Mouse (Mus musculus) liver, postnatal 0 days (tissue): ENCODE measurements around the gene Loxl4. TPM values are rescaled to one million over a fixed set of nuclear protein-coding genes. Genes with fewer than 3 reads are reported as not detected.

Source experiments
- ATAC-seq: fragments of 200-750 bp; cut with Nextera tagmentation; 2 replicates; pipeline ENCODE4 v1.8.0; 2017; ENCODE audit warnings: mild to moderate bottlenecking, moderate library complexity
- DNase-seq: peaks from one replicate; pipeline ENCODE4 v3.0.0-alpha.2; 2016
- H3K27ac ChIP-seq: fragments of 300-500 bp; sonication (generic); 2 replicates; pipeline ENCODE4 v1.5.1; 2014; ENCODE audit warnings: antibody characterized with exemption, moderate library complexity, mild to moderate bottlenecking, low read depth
- H3K27me3 ChIP-seq: fragments of 300-500 bp; sonication (generic); 2 replicates; pipeline ENCODE4 v1.6.1; 2014; ENCODE audit warnings: low read length, control low read depth, mixed read lengths; ENCODE audit not compliant: insufficient read depth
- H3K36me3 ChIP-seq: fragments of 300-500 bp; sonication (generic); replicated peaks from 2 replicates; pipeline ENCODE4 v1.6.1; 2014; ENCODE audit warnings: mild to moderate bottlenecking, control low read depth, low read length, moderate library complexity, mixed read lengths; ENCODE audit not compliant: insufficient read depth
- H3K4me1 ChIP-seq: fragments of 300-500 bp; sonication (generic); 2 replicates; pipeline ENCODE4 v1.6.1; 2014; ENCODE audit warnings: antibody characterized with exemption, mild to moderate bottlenecking, control low read depth; ENCODE audit not compliant: insufficient read depth
- H3K4me2 ChIP-seq: fragments of 300-500 bp; sonication (generic); 2 replicates; pipeline ENCODE4 v1.6.1; 2014; ENCODE audit warnings: low read depth, mild to moderate bottlenecking, low read length, moderate library complexity, mixed read lengths
- H3K4me3 ChIP-seq: fragments of 300-500 bp; sonication (generic); 2 replicates; pipeline ENCODE4 v1.5.1; 2014; ENCODE audit warnings: low read depth, low read length
- H3K9ac ChIP-seq: fragments of 300-500 bp; sonication (generic); replicated peaks from 2 replicates; pipeline ENCODE4 v1.6.1; 2014; ENCODE audit warnings: mild to moderate bottlenecking, moderate library complexity
- H3K9me3 ChIP-seq: fragments of 300-500 bp; sonication (generic); 2 replicates; pipeline ENCODE4 v1.6.1; 2016; ENCODE audit warnings: mild to moderate bottlenecking, control low read depth, low read length, mixed read lengths
- CTCF ChIP-seq: sonication (generic); IDR thresholded peaks from 2 replicates; pipeline ENCODE4 v1.5.1; 2016; ENCODE audit warnings: antibody characterized with exemption, low read depth
- EP300 ChIP-seq: IDR thresholded peaks from 2 replicates; pipeline ENCODE4 v1.6.1; 2016; ENCODE audit warnings: antibody characterized with exemption, low read depth, mild to moderate bottlenecking
- WGBS: fragments of 180-500 bp; shearing (Covaris S2); extraction: QIAGEN DNeasy Blood & Tissue Kit; methylation state at CpG from one replicate; pipeline ENCODE4 v1.1.7; 2014; ENCODE audit not compliant: insufficient replicate concordance; 5-methylcytosine and 5-hydroxymethylcytosine counted together
- polyA plus RNA-seq: library from polyadenylated mRNA; unstranded; fragments of >200 nt; fragmentation: Nextera tagmentation; extraction: Ambion mirVana; gene quantifications from 2 replicates; pipeline ENCODE4 v1.2.1, GENCODE M21; 2015

Gene Loxl4
- polyA plus RNA-seq, 1 experiment from 2014 or later, result 0.13 TPM

- no peak overlapping the region for H3K9ac ChIP-seq
- no peak for ATAC-seq
- H3K4me3 ChIP-seq, result no peak overlapping the region
- no peaks in the 10 kb centered on the region for H3K4me1 ChIP-seq
- H3K9me3 ChIP-seq, result no peaks in the 10 kb centered on the region
- H3K4me2 ChIP-seq, result no peak overlapping the region
- H3K27me3 ChIP-seq, result no peaks in the 10 kb centered on the region
- TF ChIP-seq EP300 (no peak), CTCF (no peak)
- 77% methylated on average over 13 of the region's 13 CpGs for WGBS
- H3K27ac ChIP-seq, result no peak overlapping the region
- peaks cover 19% of the 10 kb centered on the region for H3K36me3 ChIP-seq
- DNase-seq, result no peak
Observed at GRCm38 (mm10) chr19:42582811-42583370, 29.7 kb downstream of the Loxl4 start.

GRCm38 (mm10) chr19:42580701-42581100, 31.9 kb downstream of the Loxl4 start:
- Histone ChIP-seq H3K4me2 (no peak overlapping the region), H3K36me3 (peaks cover 15% of the 10 kb centered on the region), H3K27ac (no peak overlapping the region), H3K4me1 (no peaks in the 10 kb centered on the region), H3K9ac (no peak overlapping the region), H3K27me3 (no peaks in the 10 kb centered on the region), H3K4me3 (no peak overlapping the region), H3K9me3 (no peaks in the 10 kb centered on the region)
- ATAC-seq (peak; percentile 43; the same call in 1 of the 2 replicates), DNase-seq (no peak)
- 58% methylated on average over 4 of the region's 4 CpGs for WGBS
- TF ChIP-seq EP300 (no peak), CTCF (no peak)

GRCm38 (mm10) chr19:42578631-42579030, 34.0 kb downstream of the Loxl4 start:
- ATAC-seq (no peak), DNase-seq (no peak)
- WGBS, result 86% methylated on average over 4 of the region's 4 CpGs
- no peaks in the 10 kb centered on the region for H3K9me3 ChIP-seq
- H3K9ac ChIP-seq, result no peak overlapping the region
- H3K4me3 ChIP-seq, result no peak overlapping the region
- H3K4me2 ChIP-seq, result no peak overlapping the region
- H3K36me3 ChIP-seq, result peaks cover 7% of the 10 kb centered on the region
- H3K27me3 ChIP-seq, result no peaks in the 10 kb centered on the region
- no peak for TF ChIP-seq EP300
- no peak for TF ChIP-seq CTCF
- no peak overlapping the region for H3K27ac ChIP-seq
- no peaks in the 10 kb centered on the region for H3K4me1 ChIP-seq

- TF ChIP-seq CTCF (no peak), EP300 (no peak)
- Histone ChIP-seq H3K4me3 (no peak overlapping the region), H3K27ac (no peak overlapping the region), H3K27me3 (no peaks in the 10 kb centered on the region), H3K36me3 (no peaks in the 10 kb centered on the region), H3K4me1 (peaks cover 1% of the 10 kb centered on the region; the same call in 1 of the 2 replicates), H3K4me2 (no peak overlapping the region), H3K9ac (no peak overlapping the region), H3K9me3 (no peaks in the 10 kb centered on the region)
- ATAC-seq (no peak), DNase-seq (no peak)
- no CpG with 5 or more reads among the region's 1 CpGs for WGBS
Observed at GRCm38 (mm10) chr19:42576856-42577255, 35.8 kb downstream of the Loxl4 start.

- Histone ChIP-seq H3K9ac (no peak overlapping the region), H3K27ac (no peak overlapping the region), H3K4me1 (peaks cover 2% of the 10 kb centered on the region; the same call in 1 of the 2 replicates), H3K4me3 (no peak overlapping the region), H3K9me3 (no peaks in the 10 kb centered on the region), H3K27me3 (no peaks in the 10 kb centered on the region), H3K36me3 (no peaks in the 10 kb centered on the region), H3K4me2 (no peak overlapping the region)
- TF ChIP-seq EP300, result no peak
- no peak for TF ChIP-seq CTCF
- WGBS, result 65% methylated on average over 2 of the region's 2 CpGs
- no peak for DNase-seq
- no peak for ATAC-seq
Observed at GRCm38 (mm10) chr19:42575317-42575716, 37.3 kb downstream of the Loxl4 start.

- Histone ChIP-seq H3K36me3 (no peaks in the 10 kb centered on the region; the same call in 1 of the 2 replicates), H3K4me1 (peaks cover 2% of the 10 kb centered on the region; the same call in 1 of the 2 replicates), H3K9ac (no peak overlapping the region), H3K27ac (no peak overlapping the region), H3K9me3 (no peaks in the 10 kb centered on the region), H3K27me3 (no peaks in the 10 kb centered on the region), H3K4me3 (no peak overlapping the region), H3K4me2 (no peak overlapping the region)
- TF ChIP-seq CTCF (no peak), EP300 (no peak)
- 78% methylated on average over 4 of the region's 4 CpGs for WGBS
- ATAC-seq, result no peak
- no peak for DNase-seq
Observed at GRCm38 (mm10) chr19:42571291-42571690, 41.3 kb downstream of the Loxl4 start.
